Mouse (Mus musculus): ENCODE measurements around the gene Bak1. TPM values are rescaled to one million over a fixed set of nuclear protein-coding genes. Genes with fewer than 3 reads are reported as not detected.

Bak1 gene
- polyA plus RNA-seq, 1 experiment from 2014 or later, result 5.3 TPM

- 72% methylated on average over 7 of the region's 7 CpGs for WGBS
Observed at GRCm38 (mm10) chr17:27032328-27032727, 3.5 kb upstream of the Bak1 start.

GRCm38 (mm10) chr17:27030896-27031295, 2.1 kb upstream of the Bak1 start:
- peaks cover 4% of the 10 kb centered on the region for H3K4me1 ChIP-seq (ENCODE audit: control insufficient read depth, insufficient read depth, low read length)
- H3K9ac ChIP-seq (replicated peaks; ENCODE audit: low read depth, low read length), result no peak overlapping the region
- WGBS, result 97% methylated on average over 4 of the region's 4 CpGs
- no peaks in the 10 kb centered on the region for H3K9me3 ChIP-seq (ENCODE audit: control insufficient read depth, low read length)
- H3K27me3 ChIP-seq (ENCODE audit: control insufficient read depth, insufficient read depth, low read length), result no peaks in the 10 kb centered on the region
- H3K36me3 ChIP-seq (ENCODE audit: control insufficient read depth, insufficient read depth, low read length), result no peaks in the 10 kb centered on the region
- no peak for ATAC-seq (ENCODE audit: low read depth)
- no peak overlapping the region for H3K4me3 ChIP-seq (ENCODE audit: low read depth, low read length)
- H3K4me2 ChIP-seq (ENCODE audit: low read depth, low read length), result no peak overlapping the region
- H3K27ac ChIP-seq (ENCODE audit: low read depth, low read length), result no peak overlapping the region

More at GRCm38 (mm10) chr17:27032328-27032727, 3.5 kb upstream of the Bak1 start:
- H3K36me3 ChIP-seq (ENCODE audit: control insufficient read depth, insufficient read depth, low read length), result no peaks in the 10 kb centered on the region
- peaks cover 3% of the 10 kb centered on the region for H3K4me1 ChIP-seq (ENCODE audit: control insufficient read depth, insufficient read depth, low read length)
- no peak overlapping the region for H3K27ac ChIP-seq (ENCODE audit: low read depth, low read length)
- no peak overlapping the region for H3K4me3 ChIP-seq (ENCODE audit: low read depth, low read length)
- H3K27me3 ChIP-seq (ENCODE audit: control insufficient read depth, insufficient read depth, low read length), result no peaks in the 10 kb centered on the region
- H3K4me2 ChIP-seq (ENCODE audit: low read depth, low read length), result no peak overlapping the region
- H3K9ac ChIP-seq (replicated peaks; ENCODE audit: low read depth, low read length), result no peak overlapping the region
- H3K9me3 ChIP-seq (ENCODE audit: control insufficient read depth, low read length), result no peaks in the 10 kb centered on the region
- no peak for ATAC-seq (ENCODE audit: low read depth)

- Histone ChIP-seq H3K4me2 (ENCODE audit: low read depth, low read length) (no peak overlapping the region), H3K9ac (replicated peaks; ENCODE audit: low read depth, low read length) (no peak overlapping the region), H3K9me3 (ENCODE audit: control insufficient read depth, low read length) (no peaks in the 10 kb centered on the region), H3K36me3 (ENCODE audit: control insufficient read depth, insufficient read depth, low read length) (peaks cover 4% of the 10 kb centered on the region), H3K27me3 (ENCODE audit: control insufficient read depth, insufficient read depth, low read length) (no peaks in the 10 kb centered on the region), H3K27ac (ENCODE audit: low read depth, low read length) (no peak overlapping the region), H3K4me3 (ENCODE audit: low read depth, low read length) (no peak overlapping the region), H3K4me1 (ENCODE audit: control insufficient read depth, insufficient read depth, low read length) (peaks cover 4% of the 10 kb centered on the region)
- WGBS, result 87% methylated on average over 13 of the region's 14 CpGs
- no peak for ATAC-seq (ENCODE audit: low read depth)
Observed at GRCm38 (mm10) chr17:27029431-27029830, 622 bp upstream of the Bak1 start.

- no peaks in the 10 kb centered on the region for H3K27me3 ChIP-seq (ENCODE audit: control insufficient read depth, insufficient read depth, low read length)
- peak overlapping the region; percentile 98 for H3K9ac ChIP-seq (replicated peaks; ENCODE audit: low read depth, low read length)
- H3K4me2 ChIP-seq (ENCODE audit: low read depth, low read length), result peak overlapping the region; percentile 92
- ATAC-seq (ENCODE audit: low read depth), result peak; percentile 89
- H3K9me3 ChIP-seq (ENCODE audit: control insufficient read depth, low read length), result no peaks in the 10 kb centered on the region
- peak overlapping the region; percentile 78 for H3K27ac ChIP-seq (ENCODE audit: low read depth, low read length)
- H3K36me3 ChIP-seq (ENCODE audit: control insufficient read depth, insufficient read depth, low read length), result peaks cover 4% of the 10 kb centered on the region
- H3K4me3 ChIP-seq (ENCODE audit: low read depth, low read length), result peak overlapping the region; percentile 69
- WGBS, result 1% methylated on average over 19 of the region's 19 CpGs
- peaks cover 4% of the 10 kb centered on the region for H3K4me1 ChIP-seq (ENCODE audit: control insufficient read depth, insufficient read depth, low read length)
Observed at GRCm38 (mm10) chr17:27028284-27028795, 469 bp downstream of the Bak1 start.

GRCm38 (mm10) chr17:27027460-27028283, 1.1 kb downstream of the Bak1 start:
- 33% methylated on average over 12 of the region's 12 CpGs for WGBS
- Histone ChIP-seq H3K4me3 (ENCODE audit: low read depth, low read length) (peak overlapping the region; percentile 69), H3K27ac (ENCODE audit: low read depth, low read length) (peak overlapping the region; percentile 78), H3K36me3 (ENCODE audit: control insufficient read depth, insufficient read depth, low read length) (peaks cover 7% of the 10 kb centered on the region), H3K4me2 (ENCODE audit: low read depth, low read length) (peak overlapping the region; percentile 92), H3K9ac (replicated peaks; ENCODE audit: low read depth, low read length) (peak overlapping the region; percentile 98), H3K9me3 (ENCODE audit: control insufficient read depth, low read length) (no peaks in the 10 kb centered on the region), H3K27me3 (ENCODE audit: control insufficient read depth, insufficient read depth, low read length) (no peaks in the 10 kb centered on the region), H3K4me1 (ENCODE audit: control insufficient read depth, insufficient read depth, low read length) (peaks cover 4% of the 10 kb centered on the region)
- ATAC-seq (ENCODE audit: low read depth), result peak; percentile 26; the same call in 1 of the 2 replicates

- WGBS, result 95% methylated on average over 3 of the region's 3 CpGs
- Histone ChIP-seq H3K9me3 (ENCODE audit: control insufficient read depth, low read length) (no peaks in the 10 kb centered on the region), H3K4me2 (ENCODE audit: low read depth, low read length) (no peak overlapping the region)
Observed at GRCm38 (mm10) chr17:27025951-27026350, 2.9 kb downstream of the Bak1 start.

GRCm38 (mm10) chr17:27025326-27025902, 3.4 kb downstream of the Bak1 start:
- WGBS, result 95% methylated on average over 17 of the region's 17 CpGs
- Histone ChIP-seq H3K9me3 (ENCODE audit: control insufficient read depth, low read length) (no peaks in the 10 kb centered on the region), H3K9ac (replicated peaks; ENCODE audit: low read depth, low read length) (no peak overlapping the region), H3K4me3 (ENCODE audit: low read depth, low read length) (no peak overlapping the region), H3K27me3 (ENCODE audit: control insufficient read depth, insufficient read depth, low read length) (no peaks in the 10 kb centered on the region), H3K36me3 (ENCODE audit: control insufficient read depth, insufficient read depth, low read length) (peaks cover 17% of the 10 kb centered on the region), H3K4me1 (ENCODE audit: control insufficient read depth, insufficient read depth, low read length) (peaks cover 4% of the 10 kb centered on the region), H3K4me2 (ENCODE audit: low read depth, low read length) (no peak overlapping the region), H3K27ac (ENCODE audit: low read depth, low read length) (no peak overlapping the region)
- ATAC-seq (ENCODE audit: low read depth), result no peak

More at GRCm38 (mm10) chr17:27025951-27026350, 2.9 kb downstream of the Bak1 start:
- Histone ChIP-seq H3K4me1 (ENCODE audit: control insufficient read depth, insufficient read depth, low read length) (peaks cover 4% of the 10 kb centered on the region), H3K27ac (ENCODE audit: low read depth, low read length) (no peak overlapping the region), H3K36me3 (ENCODE audit: control insufficient read depth, insufficient read depth, low read length) (peaks cover 17% of the 10 kb centered on the region), H3K27me3 (ENCODE audit: control insufficient read depth, insufficient read depth, low read length) (no peaks in the 10 kb centered on the region), H3K9ac (replicated peaks; ENCODE audit: low read depth, low read length) (no peak overlapping the region), H3K4me3 (ENCODE audit: low read depth, low read length) (no peak overlapping the region)
- ATAC-seq (ENCODE audit: low read depth), result no peak

- H3K4me3 ChIP-seq (ENCODE audit: low read depth, low read length), result no peak overlapping the region
- H3K4me2 ChIP-seq (ENCODE audit: low read depth, low read length), result no peak overlapping the region
- WGBS, result 96% methylated on average over 4 of the region's 4 CpGs
- peaks cover 24% of the 10 kb centered on the region for H3K36me3 ChIP-seq (ENCODE audit: control insufficient read depth, insufficient read depth, low read length)
- H3K27me3 ChIP-seq (ENCODE audit: control insufficient read depth, insufficient read depth, low read length), result no peaks in the 10 kb centered on the region
- no peak for ATAC-seq (ENCODE audit: low read depth)
- H3K9ac ChIP-seq (replicated peaks; ENCODE audit: low read depth, low read length), result no peak overlapping the region
- peaks cover 4% of the 10 kb centered on the region for H3K4me1 ChIP-seq (ENCODE audit: control insufficient read depth, insufficient read depth, low read length)
- no peaks in the 10 kb centered on the region for H3K9me3 ChIP-seq (ENCODE audit: control insufficient read depth, low read length)
- no peak overlapping the region for H3K27ac ChIP-seq (ENCODE audit: low read depth, low read length)
Observed at GRCm38 (mm10) chr17:27023342-27023741, 5.5 kb downstream of the Bak1 start.

GRCm38 (mm10) chr17:27021736-27022135, 7.1 kb downstream of the Bak1 start:
- H3K36me3 ChIP-seq (ENCODE audit: control insufficient read depth, insufficient read depth, low read length), result peaks cover 24% of the 10 kb centered on the region
- H3K4me1 ChIP-seq (ENCODE audit: control insufficient read depth, insufficient read depth, low read length), result peaks cover 5% of the 10 kb centered on the region; the same call in 1 of the 2 replicates
- WGBS, result 97% methylated on average over 9 of the region's 9 CpGs
- no peak overlapping the region for H3K4me3 ChIP-seq (ENCODE audit: low read depth, low read length)
- no peak for ATAC-seq (ENCODE audit: low read depth)
- H3K27me3 ChIP-seq (ENCODE audit: control insufficient read depth, insufficient read depth, low read length), result no peaks in the 10 kb centered on the region
- H3K4me2 ChIP-seq (ENCODE audit: low read depth, low read length), result no peak overlapping the region
- no peaks in the 10 kb centered on the region for H3K9me3 ChIP-seq (ENCODE audit: control insufficient read depth, low read length)
- H3K9ac ChIP-seq (replicated peaks; ENCODE audit: low read depth, low read length), result no peak overlapping the region
- no peak overlapping the region for H3K27ac ChIP-seq (ENCODE audit: low read depth, low read length)
